Mouse (Mus musculus) left cerebral cortex, postnatal 36 days (tissue): ENCODE data around the gene Rhoc. TPM values are rescaled to one million over a fixed set of nuclear protein-coding genes. Genes with fewer than 3 reads are reported as not detected.
A peak's percentile ranks its signal among the peaks of the same experiment; 100 is the strongest.
"Not testable (repeated sequence)": the region's sequence is repeated elsewhere in the genome, so short reads cannot be mapped to it uniquely, and the experiment has no call there.

Experiments
- DNase-seq, 2 experiments: peaks; one replicate each; pipeline ENCODE4 v3.0.0; 2021 to 2022; ENCODE audit warnings: low spot score in 2 of 2, mixed read lengths in 1 of 2
- intact Hi-C: fragments of 180-260 bp; cut with DNase I; formaldehyde crosslinking; loops from one replicate; pipeline ENCODE4 v1.15.1; 2025
- total RNA-seq, 2 experiments: library from RNA; stranded (reverse); gene quantifications; 2 replicates each; pipeline ENCODE4 v1.2.3; 2021

The Rhoc gene
- 10 to 100 TPM; 24.4 to 29.0 TPM for total RNA-seq

DNA sequence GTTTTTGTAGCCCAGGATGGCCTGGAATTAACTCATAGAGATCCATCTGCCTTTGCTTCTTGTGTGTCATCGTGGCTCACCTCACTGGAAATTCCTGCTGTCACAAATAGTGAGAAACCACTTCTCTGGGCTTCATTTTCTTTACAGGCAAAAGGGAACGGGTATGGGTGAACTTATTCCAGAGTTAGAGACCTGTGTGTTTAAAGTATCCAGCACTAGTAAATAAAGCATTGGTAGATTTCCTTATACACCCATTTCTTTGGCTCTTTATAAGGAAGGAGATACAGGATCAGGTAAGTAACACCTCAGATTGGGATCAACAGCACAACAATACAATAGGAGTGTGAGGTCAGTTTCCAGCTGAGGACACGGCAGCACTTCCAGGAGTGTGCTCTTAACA lies at the start of gene Rhoc:
TSS of gene Rhoc (plus strand) at position 301 of the 400 bp plus-strand sequence.
- DNase-seq, result no peak
- intact Hi-C loops, result loop anchor here (1.0 to 5.0 kb wide), 2 partner anchors 76 to 184 kb away; partner anchors contain the start of genes Capza1 and St7l

DNA sequence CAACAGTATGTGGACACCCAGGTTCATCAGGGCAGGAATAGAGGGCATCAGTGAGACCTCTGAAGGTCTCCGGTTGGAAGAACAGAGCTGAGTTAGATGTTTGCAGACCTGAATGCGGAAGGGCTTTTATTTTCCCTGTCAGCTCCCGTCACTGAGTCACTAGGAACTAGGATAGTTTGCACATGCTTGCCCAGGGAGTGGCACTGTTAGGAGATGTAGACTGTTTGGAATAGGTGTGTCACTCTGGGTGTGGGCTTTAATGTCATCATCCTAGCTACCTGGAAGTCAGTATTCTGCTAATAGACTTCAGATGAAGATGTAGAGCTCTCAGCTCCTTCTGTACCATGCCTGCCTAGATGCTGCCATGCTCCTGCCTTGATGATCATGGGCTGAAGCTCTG lies 46.2 kb upstream of the Rhoc start:
- intact Hi-C loops, result no loop called here

DNA sequence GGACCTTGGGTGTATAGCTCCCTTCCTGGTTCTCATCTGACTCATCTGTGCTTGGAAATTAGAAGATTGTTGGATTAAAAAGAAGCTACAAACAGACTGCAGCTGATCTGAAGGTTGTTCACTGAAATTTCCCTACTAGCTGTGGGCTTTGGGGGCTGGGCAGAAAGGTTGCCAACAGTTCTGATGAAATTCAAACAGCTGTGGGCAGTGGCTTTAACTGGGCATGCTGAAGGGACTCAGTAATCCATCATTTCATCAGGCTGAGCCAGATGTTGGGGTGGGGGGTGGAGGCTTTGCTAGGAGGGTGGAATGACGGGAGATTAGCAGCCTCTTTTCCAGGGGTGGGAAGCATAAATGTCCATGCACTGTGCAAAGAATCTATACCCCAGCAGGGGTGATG lies 45.0 kb upstream of the Rhoc start:
- DNase-seq, result no peak
- intact Hi-C loops, result no loop called here

More for the DNA sequence above, 46.2 kb upstream of the Rhoc start:
- no peak for DNase-seq

DNA sequence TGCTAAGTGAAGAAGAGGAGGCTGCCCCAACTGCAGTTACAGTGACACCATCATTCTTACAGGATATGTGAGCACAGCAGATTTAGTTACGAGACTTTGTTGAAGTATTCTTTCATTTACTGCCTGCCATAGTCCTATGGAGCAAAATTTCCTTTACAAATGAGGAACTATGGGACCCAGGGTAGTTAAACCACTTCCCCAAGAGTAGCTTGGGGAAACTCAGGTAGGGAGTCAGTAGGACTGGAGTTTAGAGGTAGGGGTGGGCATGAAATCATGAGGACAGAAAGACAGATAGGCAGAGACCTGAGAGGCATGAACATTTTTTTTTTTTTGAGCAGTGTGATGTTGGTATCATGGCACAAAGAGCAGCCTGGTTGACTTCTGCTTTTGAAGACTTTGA lies 44.3 kb upstream of the Rhoc start:
- intact Hi-C loops, result no loop called here
- DNase-seq, result no peak

DNA sequence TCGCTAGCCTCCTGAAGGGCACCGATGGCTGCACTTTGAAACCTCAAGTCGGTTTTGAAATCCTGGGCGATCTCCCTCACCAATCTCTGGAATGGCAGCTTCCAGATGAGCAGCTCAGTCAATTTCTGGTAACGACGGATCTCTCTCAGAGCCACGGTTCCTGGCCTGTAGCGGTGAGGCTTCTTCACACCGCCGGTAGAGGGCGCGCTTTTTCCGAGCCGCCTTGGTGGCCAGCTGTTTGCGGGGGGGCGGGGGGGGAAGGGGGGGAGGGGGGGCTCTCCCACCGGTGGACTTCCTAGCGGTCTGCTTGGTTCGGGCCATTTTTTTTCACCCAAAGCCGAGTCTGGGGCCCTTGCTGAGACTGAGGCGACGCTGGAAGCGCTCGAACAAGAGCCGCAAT lies 35.3 kb upstream of the Rhoc start:
- intact Hi-C loops, DNase-seq: not testable (repeated sequence)

DNA sequence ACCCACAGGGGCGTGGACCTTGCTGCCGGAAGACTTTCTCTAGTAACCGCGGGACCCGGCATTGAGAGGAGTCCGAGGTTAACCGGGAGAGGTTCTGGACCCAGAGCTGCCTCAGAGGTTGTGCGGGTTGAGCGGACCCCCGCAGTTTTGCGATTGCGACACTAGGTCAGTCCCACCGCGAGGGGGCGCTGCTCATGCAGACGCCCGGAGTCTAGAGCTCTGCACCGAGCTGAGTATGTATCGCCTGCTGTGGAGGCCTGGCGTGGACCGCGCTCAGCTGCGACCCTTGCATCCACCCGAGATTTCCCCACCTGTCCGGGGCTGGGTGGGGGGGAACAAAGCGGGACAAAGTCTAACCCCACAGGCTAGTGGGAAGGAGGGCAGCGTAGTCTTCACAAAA lies 29.8 kb upstream of the Rhoc start:
- intact Hi-C loops, result no loop called here
- peak; percentile 35 to 41 for DNase-seq

DNA sequence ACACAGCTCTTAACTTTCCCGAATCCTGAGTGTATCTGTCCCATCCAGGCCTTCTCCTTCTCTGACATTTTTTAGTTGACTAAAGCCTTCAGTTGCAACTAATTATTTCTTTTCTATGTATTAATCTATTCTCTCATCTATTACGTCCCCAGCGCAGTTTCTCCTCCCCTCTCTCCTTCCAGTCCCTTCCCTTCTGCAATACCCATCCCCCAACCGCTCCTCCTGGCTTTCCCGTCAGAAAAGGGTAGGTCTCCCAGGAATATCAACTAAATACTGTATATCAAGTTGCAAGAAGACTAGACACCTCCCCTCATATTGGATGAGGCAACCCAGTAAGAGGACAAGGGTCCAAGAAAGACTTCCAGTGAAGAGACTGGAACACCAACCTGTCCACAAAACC lies 29.3 kb upstream of the Rhoc start:
- intact Hi-C loops, result no loop called here
- no peak for DNase-seq

DNA sequence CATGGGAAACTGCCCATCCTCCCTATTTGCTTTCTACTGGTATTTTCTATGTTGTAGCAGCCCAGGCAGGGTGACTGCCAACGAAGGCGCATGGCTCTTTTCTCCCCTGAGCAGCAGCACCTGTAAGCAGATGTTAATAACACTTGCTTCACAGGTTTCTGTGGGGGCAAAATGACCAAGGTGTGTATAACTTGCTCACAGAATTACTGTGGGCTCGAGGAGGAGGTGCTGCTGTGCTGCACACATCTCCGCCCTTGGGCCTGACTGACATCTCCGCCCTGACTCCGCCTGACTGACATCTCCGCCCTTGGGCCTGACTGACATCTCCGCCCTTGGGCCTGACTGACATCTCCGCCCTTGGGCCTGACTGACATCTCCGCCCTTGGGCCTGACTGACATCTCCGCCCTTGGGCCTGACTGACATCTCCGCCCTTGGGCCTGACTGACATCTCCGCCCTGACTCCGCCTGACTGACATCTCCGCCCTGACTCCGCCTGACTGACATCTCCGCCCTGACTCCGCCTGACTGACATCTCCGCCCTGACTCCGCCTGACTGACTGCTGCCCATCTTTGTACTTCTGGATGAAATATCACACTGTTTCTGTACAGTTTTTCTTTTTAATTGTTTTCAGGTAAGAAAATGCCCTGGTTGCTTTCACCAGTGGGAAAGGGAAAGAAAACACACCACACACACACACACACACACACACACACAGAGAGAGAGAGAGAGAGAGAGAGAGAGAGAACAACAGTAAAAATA lies 25.9 kb upstream of the Rhoc start:
- intact Hi-C loops, result not testable (repeated sequence)

DNA sequence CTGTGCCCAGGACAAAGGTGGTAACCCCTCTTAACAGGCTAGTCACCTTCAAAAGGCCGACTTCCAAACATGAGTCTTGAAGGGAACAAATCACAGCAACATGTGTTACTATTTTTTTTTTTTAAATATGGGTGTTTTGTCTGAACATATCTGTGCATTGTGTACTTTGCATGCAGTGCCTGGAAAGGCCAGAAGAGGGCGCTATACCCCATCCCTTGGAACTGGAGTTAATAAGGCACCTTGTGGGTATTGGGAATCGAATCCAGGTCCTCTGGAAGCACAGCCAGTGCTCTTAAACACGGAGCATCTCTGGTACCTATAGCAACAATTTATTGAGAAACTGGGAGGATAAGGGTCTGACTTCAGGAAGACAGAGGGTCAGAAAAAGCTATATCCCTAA lies 23.2 kb upstream of the Rhoc start:
- intact Hi-C loops, result no loop called here
- DNase-seq, result no peak

More for the DNA sequence above, 25.9 kb upstream of the Rhoc start:
- not testable (repeated sequence) for DNase-seq

DNA sequence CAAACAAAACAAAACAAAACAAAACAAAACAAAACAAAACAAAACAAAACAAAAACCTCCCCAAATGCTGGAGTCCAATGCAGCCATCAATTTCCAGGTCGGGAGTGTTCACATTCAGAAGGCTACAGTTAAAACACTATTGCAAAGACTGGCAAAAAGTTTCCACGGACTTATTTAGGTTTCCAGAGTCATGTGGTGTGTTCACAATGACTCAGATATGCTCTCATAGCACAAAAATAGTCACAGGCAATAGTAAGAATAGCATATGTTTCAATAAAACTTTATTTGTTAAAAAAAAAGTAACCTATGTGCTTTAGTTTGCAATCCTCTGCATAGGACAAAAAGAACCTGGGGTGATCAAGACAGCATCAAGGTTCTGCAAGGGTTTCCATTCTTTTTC lies 21.0 kb upstream of the Rhoc start:
- no peak for DNase-seq
- intact Hi-C loops, result no loop called here

DNA sequence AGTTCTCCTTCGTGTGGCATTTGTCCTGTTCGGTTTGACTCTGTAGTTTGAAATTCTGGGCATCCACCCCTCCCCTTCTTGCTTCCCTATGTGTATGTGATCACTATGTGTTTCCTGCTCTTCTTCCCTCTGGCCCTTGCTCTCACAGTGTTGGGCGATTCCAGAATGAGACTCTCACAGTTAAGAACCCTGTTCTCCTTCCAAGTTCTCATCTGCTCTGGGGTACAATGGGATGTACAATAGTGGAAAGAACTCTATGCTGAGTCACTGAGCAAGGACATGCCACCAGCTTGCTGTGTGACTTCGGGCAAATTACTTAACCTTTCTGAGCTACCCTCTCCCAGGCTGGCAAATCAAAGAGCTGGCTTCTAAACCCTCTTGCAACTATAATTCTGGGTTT lies 20.5 kb upstream of the Rhoc start:
- no peak for DNase-seq
- intact Hi-C loops, result no loop called here

DNA sequence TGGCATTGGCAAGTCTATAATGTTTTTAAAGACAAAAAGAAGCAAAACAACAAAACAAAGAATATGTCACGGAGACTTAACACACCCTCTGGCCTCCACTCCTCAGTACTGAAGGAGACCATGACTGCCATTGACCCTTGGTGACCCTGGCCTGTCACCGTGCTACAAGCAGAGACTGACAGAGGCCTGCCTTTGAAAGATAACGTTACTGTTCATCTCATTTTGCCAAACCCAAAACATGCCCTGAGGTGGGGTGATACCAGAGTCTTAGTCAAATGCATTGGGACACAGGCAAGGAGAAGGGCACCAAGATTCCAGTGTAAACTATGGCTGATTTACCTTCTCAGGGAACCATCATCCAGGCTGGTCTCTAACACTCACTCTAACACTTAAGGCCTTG lies 19.0 kb upstream of the Rhoc start:
- no peak for DNase-seq
- intact Hi-C loops, result no loop called here

DNA sequence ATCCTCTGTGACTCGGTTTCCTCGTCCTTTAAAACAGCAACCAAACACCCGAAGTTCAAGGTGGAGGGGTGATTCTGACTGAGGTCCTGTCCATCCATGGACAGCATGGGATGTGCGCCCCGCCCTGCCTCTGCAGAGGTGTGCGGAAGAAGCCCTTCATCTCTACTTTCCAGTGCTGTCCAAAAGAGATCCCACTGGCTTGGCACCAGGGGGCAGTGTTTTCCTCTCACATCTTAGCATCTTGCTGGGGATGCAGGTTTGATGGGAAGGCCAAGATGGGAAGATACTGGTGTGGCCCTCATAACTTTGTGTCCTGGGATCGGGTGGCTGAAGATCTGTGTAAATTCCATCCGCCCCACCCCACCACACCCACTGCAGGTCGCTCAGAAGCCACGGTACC lies 18.1 kb upstream of the Rhoc start:
- intact Hi-C loops, result loop anchor here (5.0 kb wide), 1 partner anchor 287 kb away; no protein-coding TSS in a partner anchor
- DNase-seq, result no peak

DNA sequence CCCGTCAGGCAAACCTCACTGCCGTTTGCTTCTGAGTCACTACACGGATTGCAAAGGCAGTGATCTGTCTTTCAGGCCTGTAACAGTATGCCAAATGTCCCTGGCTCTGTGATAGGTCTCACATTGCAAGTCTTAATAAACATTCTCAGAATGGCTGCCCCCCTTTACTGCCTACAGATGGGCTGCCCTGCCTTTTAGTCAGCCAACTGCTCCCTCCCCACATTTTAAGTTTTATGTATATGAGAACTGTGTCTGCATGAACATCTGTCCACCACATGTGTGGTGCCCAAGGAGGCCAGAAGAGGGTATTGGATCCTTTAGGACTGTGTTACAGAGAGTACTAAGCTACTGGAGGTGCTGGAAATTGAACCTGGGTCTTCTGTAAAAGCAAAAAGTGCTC lies 17.3 kb upstream of the Rhoc start:
- intact Hi-C loops, result loop anchor here (5.0 kb wide), 1 partner anchor 286 kb away; no protein-coding TSS in a partner anchor
- DNase-seq, result no peak

DNA sequence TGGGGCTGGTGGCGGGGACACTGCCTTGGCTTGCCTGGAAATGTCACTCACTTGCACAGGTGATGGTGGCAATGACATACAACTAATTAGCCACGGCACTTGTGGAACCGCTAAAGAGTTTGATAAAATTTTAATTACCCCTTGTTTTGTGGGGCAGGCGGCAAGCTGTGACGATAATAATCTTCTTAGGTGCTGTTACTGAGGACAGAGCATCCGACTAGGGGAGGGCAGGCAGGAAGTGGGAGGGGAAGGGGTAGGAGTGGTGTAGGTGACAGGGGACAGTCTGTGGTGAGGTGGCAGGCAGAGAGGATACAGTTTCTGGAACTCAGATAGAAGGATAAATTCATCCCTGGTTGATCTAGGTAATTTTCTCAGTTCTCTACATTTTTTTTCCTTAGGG lies 16.7 kb upstream of the Rhoc start:
- no peak for DNase-seq
- intact Hi-C loops, result loop anchor here (5.0 kb wide), 1 partner anchor 286 kb away; no protein-coding TSS in a partner anchor

DNA sequence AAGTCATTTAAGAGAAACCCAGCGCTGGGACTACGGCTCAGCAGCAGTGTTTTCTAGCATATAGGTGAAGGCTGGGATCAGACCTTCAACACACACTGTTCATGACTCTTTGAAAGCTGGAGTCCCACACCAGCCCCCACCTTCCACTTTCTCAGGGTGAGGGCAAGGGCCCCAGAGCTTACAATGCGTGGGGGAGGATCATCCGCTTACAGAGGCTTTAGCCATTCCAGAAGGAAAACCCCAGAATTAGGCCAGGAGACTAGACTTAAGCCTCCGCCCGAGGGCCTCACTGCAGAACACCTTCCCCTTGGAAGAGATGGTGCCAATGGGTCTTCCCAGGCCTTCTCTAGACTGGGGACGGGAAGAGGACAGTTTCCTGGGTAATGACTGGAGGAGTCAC lies 14.9 kb upstream of the Rhoc start:
- intact Hi-C loops, result loop anchor here (5.0 kb wide), 1 partner anchor 284 kb away; no protein-coding TSS in a partner anchor
- DNase-seq, result no peak

DNA sequence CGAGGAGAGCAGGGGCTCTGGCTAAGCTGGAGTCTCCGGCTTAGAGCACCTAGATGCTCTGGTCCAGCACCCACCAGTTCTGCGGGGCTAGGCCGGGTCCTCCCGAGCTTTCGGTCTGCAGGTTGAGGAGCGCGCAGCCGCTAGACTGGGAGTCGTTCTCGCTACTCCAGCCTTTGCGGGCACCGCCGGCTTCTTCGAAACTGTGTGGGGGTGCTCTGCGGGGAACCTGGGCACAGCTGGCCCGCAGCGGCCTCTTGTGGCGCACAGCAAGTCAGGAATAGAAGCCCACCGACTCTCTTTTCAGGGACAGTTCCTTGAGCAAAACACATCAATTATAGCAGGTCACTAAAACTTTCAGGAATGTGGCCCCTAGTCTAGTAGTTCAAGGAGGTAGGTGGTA lies 10.8 kb upstream of the Rhoc start:
- no peak for DNase-seq
- intact Hi-C loops, result no loop called here

DNA sequence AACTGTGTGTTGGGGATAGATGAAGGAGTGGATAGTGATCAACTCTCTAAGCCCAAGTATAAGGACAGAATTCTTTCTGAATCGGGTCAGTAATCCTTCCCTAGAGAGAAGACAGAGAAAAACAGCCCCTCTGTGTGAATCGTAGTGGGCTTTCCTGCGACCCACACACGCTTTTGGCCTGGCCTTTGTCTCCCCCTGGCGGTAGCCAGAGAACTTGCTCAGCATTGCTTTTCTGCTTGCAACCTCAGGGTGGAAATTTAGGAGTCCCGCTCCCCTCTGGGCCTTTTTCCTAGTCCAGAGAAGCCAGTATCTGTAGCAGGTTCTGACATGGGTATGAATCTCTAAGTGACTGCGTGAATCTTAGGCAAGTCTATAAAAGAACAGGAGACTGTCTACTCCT lies 8.2 kb upstream of the Rhoc start:
- DNase-seq, result no peak
- intact Hi-C loops, result loop anchor here (2.0 kb wide), 1 partner anchor 65 kb away; no protein-coding TSS in a partner anchor

DNA sequence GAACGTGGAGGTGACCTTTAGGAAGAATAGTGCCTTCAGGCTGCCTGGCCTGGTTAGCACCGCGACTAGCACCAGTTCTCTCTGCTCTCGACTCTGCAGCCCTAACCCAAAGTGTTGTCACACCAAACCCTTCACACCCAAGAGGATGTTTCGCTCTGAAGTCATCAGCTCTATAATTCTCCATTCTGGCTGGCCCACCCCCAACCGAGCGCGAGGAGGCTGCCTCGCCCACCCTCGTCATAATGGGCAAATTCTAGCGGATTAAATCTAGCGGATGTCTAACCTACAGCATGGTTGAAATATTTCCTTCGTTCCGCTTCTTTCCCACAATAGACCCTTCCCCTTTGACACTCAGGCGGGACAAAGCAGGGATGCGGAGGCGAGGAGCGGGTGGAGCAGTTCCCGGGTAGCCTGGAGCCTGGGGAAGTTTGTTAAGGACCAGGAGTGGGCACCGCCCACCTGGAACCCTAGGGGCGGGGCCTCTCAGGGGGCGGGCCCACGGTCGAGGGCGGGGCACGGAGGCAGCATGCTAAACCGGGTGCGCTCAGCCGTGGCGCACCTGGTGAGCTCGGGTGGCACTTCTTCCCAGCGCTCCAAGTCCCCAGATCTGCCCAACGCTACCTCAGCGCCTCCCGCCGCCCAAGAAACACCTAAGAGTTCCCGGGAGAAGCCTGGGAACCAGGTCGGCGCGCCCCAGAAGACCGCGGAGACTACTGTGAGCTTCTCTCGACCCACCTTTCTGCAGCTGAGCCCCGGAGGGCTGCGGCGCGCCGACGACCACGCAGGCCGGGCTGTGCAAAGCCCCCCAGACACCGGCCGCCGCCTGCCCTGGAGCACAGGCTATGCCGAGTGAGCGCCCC lies 7.4 kb upstream of the Rhoc start, which contains the start of gene Ppm1j:
TSS of gene Ppm1j (plus strand) at position 496 of the 860 bp plus-strand sequence.
- intact Hi-C loops, result loop anchor here (2.0 kb wide), 1 partner anchor 66 kb away; no protein-coding TSS in a partner anchor

DNA sequence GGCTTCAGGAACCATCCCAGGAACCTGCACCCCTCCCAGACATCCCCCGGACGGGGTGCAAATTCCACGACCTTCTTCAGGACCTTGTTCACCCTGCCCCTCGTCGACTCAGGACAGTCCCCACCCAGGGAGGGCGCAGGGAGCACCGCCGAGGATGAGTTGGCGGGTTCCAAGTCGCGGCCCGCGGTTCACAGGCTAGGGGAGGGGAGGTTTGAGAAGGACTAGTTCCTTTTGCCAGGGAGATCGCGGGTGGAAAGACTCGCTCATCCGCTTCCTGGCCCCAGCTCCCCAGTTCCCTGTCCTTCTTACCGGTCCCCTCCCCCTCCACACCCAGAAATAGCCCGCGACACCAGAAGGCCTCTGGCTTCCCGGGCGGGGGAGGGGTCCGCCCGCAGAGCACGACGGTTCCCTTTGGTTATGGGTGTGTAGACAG lies 6.7 kb upstream of the Rhoc start, which contains the start of gene Fam19a3:
TSS of gene Fam19a3 (minus strand) at position 370 of the 433 bp plus-strand sequence.
- intact Hi-C loops, result loop anchor here (2.0 kb wide), 1 partner anchor 67 kb away; no protein-coding TSS in a partner anchor
- no peak for DNase-seq

More for the DNA sequence above, 7.4 kb upstream of the Rhoc start, which contains the start of gene Ppm1j:
- no peak for DNase-seq
